Mouse (Mus musculus) ES-Bruce4 (cell line): ENCODE measurements around the gene Il2rb. TPM values are rescaled to one million over a fixed set of nuclear protein-coding genes. Genes with fewer than 3 reads are reported as not detected.

Experiments used
- H3K27ac ChIP-seq: 2 replicates; pipeline ENCODE4 v1.5.1; 2012; ENCODE audit warnings: low read length, inconsistent platforms; ENCODE audit not compliant: insufficient read depth
- H3K27me3 ChIP-seq: 2 replicates; pipeline ENCODE4 v1.6.1; 2012; ENCODE audit warnings: mild to moderate bottlenecking, low read length, inconsistent platforms; ENCODE audit not compliant: control insufficient read depth, poor library complexity, insufficient read depth, severe bottlenecking
- H3K36me3 ChIP-seq: 2 replicates; pipeline ENCODE4 v1.6.1; 2012; ENCODE audit warnings: inconsistent platforms, mild to moderate bottlenecking, low read length, moderate library complexity; ENCODE audit not compliant: control insufficient read depth, poor library complexity, insufficient read depth, severe bottlenecking
- H3K4me1 ChIP-seq: one replicate; pipeline ENCODE4 v1.8.1; 2011; ENCODE audit warnings: low read length; ENCODE audit not compliant: control insufficient read depth, insufficient read depth
- H3K4me3 ChIP-seq: 2 replicates; pipeline ENCODE4 v1.5.1; 2011; ENCODE audit warnings: low read depth, mild to moderate bottlenecking, low read length
- H3K9ac ChIP-seq: 2 replicates; pipeline ENCODE4 v1.6.1; 2012; ENCODE audit warnings: low read depth, mild to moderate bottlenecking, inconsistent platforms; ENCODE audit not compliant: poor library complexity, severe bottlenecking
- H3K9me3 ChIP-seq: replicated peaks from 2 replicates; pipeline ENCODE4 v1.6.1; 2012; ENCODE audit warnings: mild to moderate bottlenecking, low read length, inconsistent platforms; ENCODE audit not compliant: control insufficient read depth, poor library complexity, insufficient read depth, severe bottlenecking
- CTCF ChIP-seq: IDR thresholded peaks from one replicate; pipeline ENCODE4 v1.8.1; 2011; ENCODE audit warnings: low read depth, low read length
- EP300 ChIP-seq: IDR thresholded peaks from 2 replicates; pipeline ENCODE4 v1.6.1; 2011; ENCODE audit warnings: low read depth, low read length; ENCODE audit not compliant: insufficient read depth
- POLR2A ChIP-seq: IDR thresholded peaks from one replicate; pipeline ENCODE4 v1.8.1; 2011; ENCODE audit warnings: low read length; ENCODE audit not compliant: insufficient read depth
- polyA plus RNA-seq: library from polyadenylated mRNA; stranded (reverse); fragments of >200 nt; gene quantifications from 2 replicates; pipeline ENCODE4 v1.2.4, GENCODE M21; 2011; ENCODE audit warnings: low read depth; ENCODE audit not compliant: missing spikeins, insufficient read depth, insufficient read length

Gene Il2rb
- polyA plus RNA-seq, 1 experiment: 0.42 TPM

GRCm38 (mm10) chr15:78491301-78491700 lies 3.8 kb downstream of the Il2rb start:
- TF ChIP-seq POLR2A (no peak), CTCF (no peak), EP300 (no peak)
- H3K9me3 ChIP-seq: no peaks in the 10 kb centered on the region
- no peak overlapping the region for H3K27ac ChIP-seq
- no peak overlapping the region for H3K4me3 ChIP-seq
- no peak overlapping the region for H3K9ac ChIP-seq
- H3K36me3 ChIP-seq: no peaks in the 10 kb centered on the region
- H3K27me3 ChIP-seq: no peaks in the 10 kb centered on the region
- H3K4me1 ChIP-seq: no peaks in the 10 kb centered on the region

GRCm38 (mm10) chr15:78489906-78490305 lies 5.2 kb downstream of the Il2rb start:
- Histone ChIP-seq H3K36me3 (no peaks in the 10 kb centered on the region), H3K27ac (no peak overlapping the region), H3K27me3 (no peaks in the 10 kb centered on the region), H3K4me3 (no peak overlapping the region), H3K4me1 (no peaks in the 10 kb centered on the region), H3K9me3 (no peaks in the 10 kb centered on the region), H3K9ac (no peak overlapping the region)
- no peak for TF ChIP-seq CTCF
- no peak for TF ChIP-seq POLR2A
- TF ChIP-seq EP300: no peak

GRCm38 (mm10) chr15:78489248-78489647 lies 5.8 kb downstream of the Il2rb start:
- Histone ChIP-seq H3K9me3 (no peaks in the 10 kb centered on the region), H3K36me3 (no peaks in the 10 kb centered on the region), H3K9ac (no peak overlapping the region), H3K27ac (no peak overlapping the region), H3K4me1 (no peaks in the 10 kb centered on the region), H3K27me3 (no peaks in the 10 kb centered on the region), H3K4me3 (no peak overlapping the region)
- no peak for TF ChIP-seq CTCF
- TF ChIP-seq EP300: no peak
- TF ChIP-seq POLR2A: no peak

- Histone ChIP-seq H3K9me3 (no peaks in the 10 kb centered on the region), H3K9ac (no peak overlapping the region), H3K4me1 (no peaks in the 10 kb centered on the region), H3K27ac (no peak overlapping the region), H3K27me3 (no peaks in the 10 kb centered on the region), H3K4me3 (no peak overlapping the region), H3K36me3 (no peaks in the 10 kb centered on the region)
- TF ChIP-seq POLR2A (no peak), EP300 (no peak), CTCF (no peak)
Measured at GRCm38 (mm10) chr15:78487066-78487465, 8.0 kb downstream of the Il2rb start.

GRCm38 (mm10) chr15:78486564-78486963 lies 8.5 kb downstream of the Il2rb start:
- Histone ChIP-seq H3K4me3 (no peak overlapping the region), H3K27ac (no peak overlapping the region), H3K36me3 (no peaks in the 10 kb centered on the region), H3K27me3 (no peaks in the 10 kb centered on the region), H3K9me3 (no peaks in the 10 kb centered on the region), H3K4me1 (no peaks in the 10 kb centered on the region), H3K9ac (no peak overlapping the region)
- no peak for TF ChIP-seq CTCF
- TF ChIP-seq EP300: no peak
- TF ChIP-seq POLR2A: no peak

GRCm38 (mm10) chr15:78483311-78483710 lies 11.8 kb downstream of the Il2rb start:
- Histone ChIP-seq H3K9me3 (no peaks in the 10 kb centered on the region), H3K27me3 (no peaks in the 10 kb centered on the region), H3K9ac (no peak overlapping the region), H3K4me1 (no peaks in the 10 kb centered on the region), H3K36me3 (no peaks in the 10 kb centered on the region), H3K4me3 (no peak overlapping the region), H3K27ac (no peak overlapping the region)
- no peak for TF ChIP-seq POLR2A
- TF ChIP-seq EP300: no peak
- no peak for TF ChIP-seq CTCF
